Mouse (Mus musculus) adipocyte (in vitro differentiated cells): ENCODE measurements around the gene Tenm3.

Experiments used
- DNase-seq: peaks from one replicate; pipeline ENCODE4 v3.0.0-alpha.2; 2016; ENCODE audit warnings: low spot score

Gene Tenm3

DNA sequence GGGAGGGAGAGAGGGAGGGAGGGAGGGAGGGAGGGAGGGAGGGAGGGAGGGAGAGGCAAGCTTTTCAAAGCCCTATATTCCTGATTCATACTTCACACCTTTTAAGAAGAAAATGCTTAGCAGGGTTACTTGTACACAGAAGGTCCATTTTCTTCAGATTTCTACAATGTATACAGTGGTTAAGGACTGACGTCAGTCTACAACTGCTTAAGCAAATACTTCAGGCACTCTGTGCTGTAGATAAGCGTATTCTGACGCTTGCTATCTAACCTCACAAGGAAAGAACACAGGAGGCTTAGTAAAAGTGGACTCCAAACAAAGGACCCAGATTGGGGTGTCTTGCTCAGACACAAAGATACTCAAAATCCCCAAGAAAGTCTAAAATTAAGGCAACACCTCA lies 34.6 kb downstream of the Tenm3 start:
- no peak for DNase-seq

GRCm38 (mm10) chr8:48803070-48803469 lies 40.7 kb downstream of the Tenm3 start:
- DNase-seq: no peak

- DNase-seq: no peak
Observed at GRCm38 (mm10) chr8:48802231-48802630, 41.5 kb downstream of the Tenm3 start.

GRCm38 (mm10) chr8:48797955-48798359 lies 45.8 kb downstream of the Tenm3 start:
- no peak for DNase-seq

GRCm38 (mm10) chr8:48794285-48794684 lies 49.5 kb downstream of the Tenm3 start:
- DNase-seq: no peak

GRCm38 (mm10) chr8:48793729-48794128 lies 50.0 kb downstream of the Tenm3 start:
- no peak for DNase-seq

DNA sequence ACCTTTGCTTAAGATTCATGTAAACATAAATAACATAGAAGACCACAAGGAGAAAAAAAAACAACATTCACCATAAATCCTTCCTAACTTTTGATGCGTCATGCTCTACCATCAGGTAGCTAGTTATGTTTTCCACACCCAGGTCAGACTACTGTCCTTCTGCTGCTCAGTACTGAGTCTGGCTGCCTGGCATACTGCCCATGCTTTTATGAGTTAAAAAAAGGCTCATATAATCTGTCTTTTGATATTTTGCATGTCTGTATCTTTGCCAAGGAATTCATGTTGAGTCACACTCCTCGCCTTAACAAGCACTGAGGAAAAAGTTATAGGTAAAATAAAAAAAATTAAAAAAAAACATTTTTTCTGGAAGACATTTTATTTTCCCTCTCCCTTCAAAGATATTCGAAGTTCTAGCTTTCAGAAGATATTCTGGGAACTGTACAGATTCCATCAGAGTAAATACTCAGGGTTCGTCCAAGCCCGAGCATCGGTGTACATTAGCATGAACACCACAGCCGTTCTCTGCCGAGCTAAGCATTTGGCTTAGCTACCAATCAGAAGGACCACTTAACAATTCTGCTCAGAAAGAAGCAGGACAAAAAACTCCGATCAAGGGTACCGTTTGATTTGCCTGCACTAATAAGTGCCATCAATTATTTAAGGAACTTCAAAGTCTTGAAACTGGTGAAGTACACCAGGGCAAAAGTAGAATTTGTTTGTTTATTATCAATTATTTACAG lies 51.0 kb downstream of the Tenm3 start:
- DNase-seq: no peak

- no peak for DNase-seq
Observed at GRCm38 (mm10) chr8:48783308-48783707, 60.4 kb downstream of the Tenm3 start.

GRCm38 (mm10) chr8:48780628-48781027 lies 63.1 kb downstream of the Tenm3 start:
- DNase-seq: no peak

DNA sequence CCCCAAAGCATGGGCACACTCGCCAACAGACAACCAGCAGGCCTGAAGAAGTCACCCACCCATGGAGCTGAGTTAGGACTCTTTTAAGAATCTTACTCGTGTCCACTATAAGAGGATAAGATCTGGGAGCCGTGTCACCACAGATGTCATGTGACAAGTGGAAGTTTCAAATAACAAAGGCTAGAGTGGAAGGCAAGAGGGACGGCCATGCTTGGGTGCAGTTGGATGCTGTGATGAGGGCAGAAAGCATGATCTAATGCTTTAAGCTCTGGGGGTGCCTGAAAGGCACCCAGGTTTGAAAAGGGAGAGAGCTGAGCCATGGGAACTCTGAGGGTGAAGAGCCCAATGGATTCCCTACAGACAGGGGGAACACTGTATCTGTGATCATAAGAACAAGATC lies 64.6 kb downstream of the Tenm3 start:
- no peak for DNase-seq

GRCm38 (mm10) chr8:48776081-48776480 lies 67.7 kb downstream of the Tenm3 start:
- no peak for DNase-seq

DNA sequence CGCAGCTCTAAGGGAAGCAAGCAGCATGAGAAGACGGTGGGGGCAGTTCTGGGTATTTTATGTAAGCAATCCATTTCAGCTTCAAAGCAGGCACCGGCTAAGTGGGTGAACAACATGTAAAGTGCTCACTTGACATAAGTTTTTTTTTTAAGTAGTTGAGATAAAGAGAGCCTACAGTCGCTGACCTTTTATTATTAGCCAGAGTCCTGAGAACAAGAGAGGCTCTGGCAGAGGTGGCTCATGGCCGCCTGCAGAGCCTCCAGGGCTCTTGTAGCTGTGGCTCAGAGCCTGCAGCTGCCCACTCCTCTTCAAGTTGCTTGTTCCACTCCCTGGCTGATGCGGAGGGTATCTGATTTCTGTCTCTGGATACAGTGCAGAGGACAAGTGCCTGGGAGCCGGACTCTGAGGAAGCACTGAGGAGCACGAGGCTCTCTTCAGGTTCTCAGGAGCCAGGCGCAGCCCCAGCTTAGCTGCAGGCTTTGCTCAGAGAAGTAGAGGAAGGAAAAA lies 68.2 kb downstream of the Tenm3 start:
- DNase-seq: no peak

- no peak for DNase-seq
Observed at GRCm38 (mm10) chr8:48774837-48775236, 68.9 kb downstream of the Tenm3 start.

GRCm38 (mm10) chr8:48766545-48767234 lies 77.1 kb downstream of the Tenm3 start:
- no peak for DNase-seq

GRCm38 (mm10) chr8:48765212-48765611 lies 78.5 kb downstream of the Tenm3 start:
- DNase-seq: no peak

DNA sequence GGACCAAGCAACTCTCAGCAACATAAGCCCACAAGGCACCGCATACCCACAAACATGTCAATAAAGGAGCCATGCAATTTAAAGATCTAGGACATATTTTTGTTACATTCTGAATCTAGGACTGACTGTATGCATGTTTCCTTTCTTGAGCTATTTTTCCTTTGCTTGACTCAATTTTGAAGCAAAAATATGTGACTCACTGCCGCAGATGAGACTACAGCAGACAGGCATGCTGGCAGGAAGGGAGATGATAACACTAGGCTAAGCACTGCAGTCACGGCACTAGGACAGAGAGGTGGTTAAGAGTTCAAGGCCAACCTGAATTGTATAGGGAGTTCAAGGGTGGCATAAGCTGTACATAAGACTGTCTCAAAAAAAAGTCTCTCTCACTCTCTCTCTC lies 79.7 kb downstream of the Tenm3 start:
- no peak for DNase-seq

- DNase-seq: no peak
Observed at GRCm38 (mm10) chr8:48756874-48757273, 86.9 kb downstream of the Tenm3 start.

GRCm38 (mm10) chr8:48755492-48755891 lies 88.3 kb downstream of the Tenm3 start:
- DNase-seq: no peak

GRCm38 (mm10) chr8:48754959-48755358 lies 88.8 kb downstream of the Tenm3 start:
- DNase-seq: no peak

GRCm38 (mm10) chr8:48751965-48752364 lies 91.8 kb downstream of the Tenm3 start:
- no peak for DNase-seq

- DNase-seq: no peak
Observed at GRCm38 (mm10) chr8:48748503-48749059, 95.2 kb downstream of the Tenm3 start.

DNA sequence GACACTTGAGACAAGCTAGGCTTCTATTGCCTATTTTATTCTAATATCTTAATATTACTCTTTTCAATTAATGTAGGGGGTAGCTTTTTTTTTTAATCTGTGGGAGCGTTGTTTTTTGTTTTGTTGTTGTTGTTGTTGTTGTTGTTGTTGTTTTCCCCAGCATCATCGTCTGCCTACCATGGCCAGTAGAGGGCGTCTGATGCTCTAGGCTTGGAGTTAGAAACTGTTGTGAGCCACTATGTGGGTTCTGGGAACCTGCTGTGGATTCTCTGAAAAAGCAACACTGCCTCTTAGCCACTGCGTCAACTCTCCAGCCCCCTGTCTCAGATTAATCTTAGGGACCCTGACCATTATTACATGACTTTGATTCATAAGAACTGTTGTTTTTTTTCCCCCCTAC lies 99.8 kb downstream of the Tenm3 start:
- no peak for DNase-seq

GRCm38 (mm10) chr8:48742741-48743140 lies 101.0 kb downstream of the Tenm3 start:
- no peak for DNase-seq
